Mouse (Mus musculus) liver, adult 2 months (tissue): ENCODE measurements around the gene Slc43a2. TPM values are rescaled to one million over a fixed set of nuclear protein-coding genes. Genes with fewer than 3 reads are reported as not detected.

ENCODE experiments used
- DNase-seq: peaks from one replicate; pipeline ENCODE4 v3.0.0-alpha.2; 2011; ENCODE audit warnings: low read depth, low spot score; ENCODE audit errors: extremely low read depth
- H3K27ac ChIP-seq: fragments of 200-500 bp; replicated peaks from 2 replicates; pipeline ENCODE4 v1.5.1; 2012; ENCODE audit warnings: low read depth, mild to moderate bottlenecking, control low read depth, inconsistent platforms, low read length; ENCODE audit not compliant: insufficient read depth
- H3K27me3 ChIP-seq: fragments of 200-500 bp; 2 replicates; pipeline ENCODE4 v1.6.1; 2012; ENCODE audit warnings: mild to moderate bottlenecking, moderate library complexity, low read length, inconsistent platforms; ENCODE audit not compliant: control insufficient read depth, insufficient read depth
- H3K36me3 ChIP-seq: fragments of 200-500 bp; 2 replicates; pipeline ENCODE4 v1.6.1; 2012; ENCODE audit warnings: low read length, inconsistent platforms; ENCODE audit not compliant: control insufficient read depth, insufficient read depth
- H3K4me1 ChIP-seq: fragments of 200-500 bp; 2 replicates; pipeline ENCODE4 v1.6.1; 2011; ENCODE audit warnings: low read length; ENCODE audit not compliant: control insufficient read depth, insufficient read depth
- H3K4me3 ChIP-seq: fragments of 200-500 bp; 2 replicates; pipeline ENCODE4 v1.5.1; 2011; ENCODE audit warnings: low read depth, mild to moderate bottlenecking, control low read depth, low read length, moderate library complexity; ENCODE audit not compliant: insufficient read depth
- H3K79me2 ChIP-seq: fragments of 200-500 bp; 2 replicates; pipeline ENCODE4 v1.6.1; 2012; ENCODE audit warnings: inconsistent platforms, mild to moderate bottlenecking, low read length, moderate library complexity; ENCODE audit not compliant: control insufficient read depth, insufficient read depth
- H3K9ac ChIP-seq: fragments of 200-500 bp; 2 replicates; pipeline ENCODE4 v1.6.1; 2012; ENCODE audit warnings: low read depth, mild to moderate bottlenecking, control low read depth, inconsistent platforms, low read length
- CTCF ChIP-seq: fragments of 200-500 bp; IDR thresholded peaks from 2 replicates; pipeline ENCODE4 v1.5.1; 2011; ENCODE audit warnings: low read depth, low read length, control low read depth
- POLR2A ChIP-seq: fragments of 200-500 bp; IDR thresholded peaks from 2 replicates; pipeline ENCODE4 v1.6.1; 2011; ENCODE audit warnings: low read length, control low read depth; ENCODE audit not compliant: insufficient read depth; ENCODE audit errors: extremely low read depth
- WGBS: fragments of 180-500 bp; shearing (Covaris S2); methylation state at CpG from one replicate; pipeline ENCODE4 v1.1.7; 2018; 5-methylcytosine and 5-hydroxymethylcytosine counted together
- polyA plus RNA-seq: library from polyadenylated mRNA; depleted of rRNA; stranded (reverse); fragments of >200 nt; gene quantifications from 2 replicates; pipeline ENCODE4 v1.2.3, GENCODE M21; 2012
- total RNA-seq: library from RNA; depleted of rRNA; stranded (reverse); fragments of >200 nt; gene quantifications from 2 replicates; pipeline ENCODE4 v1.2.3, GENCODE M21; 2014

The Slc43a2 gene
- total and polyA plus RNA-seq, 2 experiments, result 4.1 to 8.0 TPM

DNA sequence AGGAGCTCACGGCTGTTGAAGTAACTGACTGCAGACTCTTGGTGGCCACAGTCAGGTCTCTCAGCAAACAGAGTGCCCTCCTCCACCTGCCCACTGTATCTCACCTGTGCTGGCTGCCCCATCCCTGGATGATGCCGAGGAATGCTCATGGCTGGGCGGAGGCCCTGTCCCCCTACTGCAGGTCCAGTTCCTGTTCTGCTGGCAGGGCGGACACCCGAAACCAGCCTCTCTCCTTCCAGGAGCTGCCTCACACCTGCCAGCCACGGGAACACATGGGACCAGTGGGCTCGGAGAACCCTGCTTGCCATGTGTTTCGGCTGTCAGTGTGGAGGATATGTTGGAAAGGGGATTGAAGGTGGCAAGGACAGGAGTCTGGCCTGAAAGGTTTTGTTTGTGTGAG lies 8.7 kb downstream of the Slc43a2 start:
- TF ChIP-seq POLR2A (no peak), CTCF (no peak)
- Histone ChIP-seq H3K79me2 (no peaks in the 10 kb centered on the region), H3K9ac (no peak overlapping the region), H3K27me3 (no peaks in the 10 kb centered on the region), H3K4me1 (no peaks in the 10 kb centered on the region), H3K36me3 (no peaks in the 10 kb centered on the region; the same call in 1 of the 2 replicates), H3K4me3 (no peak overlapping the region), H3K27ac (no peak overlapping the region)
- DNase-seq, result no peak
- 91% methylated on average over 8 of the region's 8 CpGs for WGBS

DNA sequence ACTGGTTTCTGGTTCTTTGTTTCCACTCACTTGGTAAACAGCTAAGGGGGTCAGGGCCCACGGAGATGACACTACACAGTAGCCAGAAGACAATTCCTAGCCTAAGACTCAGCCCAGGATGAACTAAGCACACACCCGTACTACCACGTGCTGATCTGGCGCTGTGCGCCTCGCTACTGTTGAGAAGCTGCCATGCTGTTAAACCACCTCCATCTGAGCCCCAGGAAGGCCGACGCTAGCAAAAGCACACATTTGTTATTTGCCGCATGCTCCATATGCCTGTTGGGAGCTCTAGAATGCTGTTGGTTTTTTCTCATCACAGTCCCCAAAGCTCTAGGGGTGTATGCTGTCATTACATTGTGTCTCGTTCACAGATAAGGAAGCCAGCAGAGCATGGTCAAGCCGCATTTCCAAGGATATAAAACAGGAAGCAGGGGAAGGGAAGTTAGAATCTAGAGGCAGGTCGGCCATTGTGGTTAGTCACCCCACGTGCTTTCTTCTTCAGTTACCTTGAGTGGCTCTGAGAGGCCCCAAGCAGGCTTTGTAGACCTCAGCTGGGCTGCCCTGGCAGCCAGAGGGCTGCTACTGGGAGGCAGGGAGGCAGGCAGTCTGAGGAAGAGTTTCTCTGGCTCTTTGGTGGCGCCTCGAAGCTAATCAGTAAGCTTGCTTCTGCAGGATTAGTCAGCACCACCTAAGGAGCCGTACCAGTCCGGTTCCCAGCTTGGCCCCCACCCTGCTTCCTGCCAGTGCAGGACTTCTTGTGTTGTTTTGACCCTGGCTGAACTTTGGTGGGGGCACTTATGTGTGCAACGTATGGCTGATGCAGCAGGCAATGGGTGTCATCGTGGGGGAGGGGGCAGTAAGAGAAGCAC lies 9.5 kb downstream of the Slc43a2 start:
- no peaks in the 10 kb centered on the region; the same call in 1 of the 2 replicates for H3K36me3 ChIP-seq
- no peak overlapping the region for H3K9ac ChIP-seq
- peak; percentile 28 for DNase-seq
- H3K4me3 ChIP-seq, result no peak overlapping the region
- no peaks in the 10 kb centered on the region for H3K4me1 ChIP-seq
- 69% methylated on average over 19 of the region's 19 CpGs for WGBS
- no peaks in the 10 kb centered on the region for H3K79me2 ChIP-seq
- TF ChIP-seq POLR2A (no peak), CTCF (no peak)
- H3K27ac ChIP-seq, result peak overlapping the region; percentile 25; the same call in 1 of the 2 replicates
- no peaks in the 10 kb centered on the region for H3K27me3 ChIP-seq

DNA sequence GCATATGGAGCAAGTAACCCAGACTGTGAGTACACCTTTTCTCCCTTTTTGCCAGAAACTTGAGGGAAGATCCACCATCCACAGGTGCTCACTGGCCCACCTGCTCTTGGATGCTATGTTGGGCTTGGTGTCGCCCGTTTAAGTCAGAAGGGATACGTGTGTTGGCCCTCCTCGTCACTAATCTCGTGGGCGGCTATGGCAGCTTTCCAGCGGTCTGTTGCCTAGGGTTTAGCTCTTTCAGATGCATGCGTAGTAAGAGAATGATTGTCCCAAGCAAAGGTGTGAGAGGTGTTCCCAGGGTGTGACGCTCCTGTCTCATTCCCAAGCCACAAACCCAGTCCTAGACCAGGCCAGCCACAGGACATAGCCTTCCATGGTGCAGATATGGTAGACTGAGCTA lies 13.2 kb downstream of the Slc43a2 start:
- H3K79me2 ChIP-seq, result no peaks in the 10 kb centered on the region
- TF ChIP-seq CTCF, result no peak
- TF ChIP-seq POLR2A, result no peak
- H3K36me3 ChIP-seq, result peaks cover 1% of the 10 kb centered on the region; the same call in 1 of the 2 replicates
- DNase-seq, result no peak
- H3K27me3 ChIP-seq, result no peaks in the 10 kb centered on the region
- no peak overlapping the region for H3K4me3 ChIP-seq
- H3K27ac ChIP-seq, result no peak overlapping the region
- no peaks in the 10 kb centered on the region for H3K4me1 ChIP-seq
- 79% methylated on average over 9 of the region's 9 CpGs for WGBS
- H3K9ac ChIP-seq, result no peak overlapping the region

DNA sequence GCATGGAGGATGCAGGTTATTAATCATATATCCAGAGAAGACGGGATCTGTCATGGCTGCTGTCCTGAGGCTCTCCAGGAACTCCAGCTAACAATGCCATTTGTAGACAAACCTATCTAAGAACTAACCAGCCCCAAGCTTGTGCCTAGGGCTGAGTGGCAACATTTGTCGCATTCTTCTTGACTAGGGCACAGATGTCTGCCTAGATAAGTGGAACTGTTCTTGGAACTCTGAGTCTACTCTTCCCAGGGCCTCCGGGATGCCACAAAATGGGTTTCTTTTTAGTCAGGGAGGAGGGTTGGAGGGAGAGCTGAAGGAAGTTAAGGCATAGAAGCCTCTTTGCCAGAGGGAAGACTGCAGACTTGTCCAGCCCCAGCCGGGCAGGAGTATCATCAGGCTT lies 14.6 kb downstream of the Slc43a2 start:
- H3K27ac ChIP-seq, result no peak overlapping the region
- H3K79me2 ChIP-seq, result no peaks in the 10 kb centered on the region
- no peaks in the 10 kb centered on the region for H3K27me3 ChIP-seq
- peaks cover 1% of the 10 kb centered on the region; the same call in 1 of the 2 replicates for H3K36me3 ChIP-seq
- 91% methylated on average over 4 of the region's 4 CpGs for WGBS
- TF ChIP-seq POLR2A (no peak), CTCF (no peak)
- H3K9ac ChIP-seq, result no peak overlapping the region
- no peak for DNase-seq
- H3K4me3 ChIP-seq, result no peak overlapping the region
- H3K4me1 ChIP-seq, result no peaks in the 10 kb centered on the region

DNA sequence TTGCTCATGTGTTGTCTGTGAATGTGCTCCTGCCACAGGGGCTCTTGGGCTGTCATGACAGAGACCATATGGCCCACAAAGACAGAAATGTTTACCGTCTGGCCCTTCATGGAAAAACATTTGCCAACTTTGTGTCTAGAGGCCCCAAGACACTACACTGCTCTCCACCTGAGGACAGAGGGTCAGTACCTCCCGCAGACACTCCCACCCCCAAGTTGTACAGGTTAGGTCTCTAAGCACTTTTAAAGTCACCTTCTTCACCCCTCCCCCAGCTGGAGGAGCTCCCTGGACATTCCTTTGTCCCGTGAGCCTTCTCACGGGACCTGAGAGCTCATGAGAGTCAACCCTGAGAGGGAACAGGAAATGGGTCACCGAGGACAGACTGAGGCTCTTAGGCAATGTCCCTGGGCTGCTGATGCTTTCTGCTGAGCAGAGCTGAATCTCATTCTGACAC lies 18.2 kb downstream of the Slc43a2 start:
- H3K27ac ChIP-seq, result peak overlapping the region; percentile 16; the same call in 1 of the 2 replicates
- H3K36me3 ChIP-seq, result peaks cover 1% of the 10 kb centered on the region; the same call in 1 of the 2 replicates
- TF ChIP-seq CTCF (no peak), POLR2A (no peak)
- no peak overlapping the region for H3K9ac ChIP-seq
- peak; percentile 39 for DNase-seq
- WGBS, result 64% methylated on average over 5 of the region's 5 CpGs
- H3K4me1 ChIP-seq, result no peaks in the 10 kb centered on the region
- H3K79me2 ChIP-seq, result no peaks in the 10 kb centered on the region
- H3K4me3 ChIP-seq, result no peak overlapping the region
- H3K27me3 ChIP-seq, result no peaks in the 10 kb centered on the region
